Mouse (Mus musculus) ovary, adult 10 weeks (tissue): Measurements from ENCODE around the gene Gm20906. TPM values are rescaled to one million over a fixed set of nuclear protein-coding genes. Genes with fewer than 3 reads are reported as not detected.

ENCODE experiments used
- polyA plus RNA-seq: library from polyadenylated mRNA; stranded (reverse); fragments of 350-450 nt; fragmentation: Illumina TruSeq; extraction: RNeasy Lipid Tissue Mini Kit (QIAGEN cat#74804); gene quantifications from one replicate; pipeline ENCODE4 v1.2.3, GENCODE M21; 2014

The Gm20906 gene
- polyA plus RNA-seq, result not detected

GRCm38 (mm10) chrY:87550666-87551065 is at the start of gene Gm20906:
Gene Gm20906 (plus strand): TSS chrY:87550966.

